Mouse (Mus musculus): ENCODE results near the gene Pa2g4. TPM values are rescaled to one million over a fixed set of nuclear protein-coding genes. Genes with fewer than 3 reads are reported as not detected.
"Not testable (repeated sequence)": the region's sequence is repeated elsewhere in the genome, so short reads cannot be mapped to it uniquely, and the experiment has no call there.

The Pa2g4 gene
- total and polyA plus RNA-seq, 3 experiments: 232 to 663 (median 298) TPM

DNA sequence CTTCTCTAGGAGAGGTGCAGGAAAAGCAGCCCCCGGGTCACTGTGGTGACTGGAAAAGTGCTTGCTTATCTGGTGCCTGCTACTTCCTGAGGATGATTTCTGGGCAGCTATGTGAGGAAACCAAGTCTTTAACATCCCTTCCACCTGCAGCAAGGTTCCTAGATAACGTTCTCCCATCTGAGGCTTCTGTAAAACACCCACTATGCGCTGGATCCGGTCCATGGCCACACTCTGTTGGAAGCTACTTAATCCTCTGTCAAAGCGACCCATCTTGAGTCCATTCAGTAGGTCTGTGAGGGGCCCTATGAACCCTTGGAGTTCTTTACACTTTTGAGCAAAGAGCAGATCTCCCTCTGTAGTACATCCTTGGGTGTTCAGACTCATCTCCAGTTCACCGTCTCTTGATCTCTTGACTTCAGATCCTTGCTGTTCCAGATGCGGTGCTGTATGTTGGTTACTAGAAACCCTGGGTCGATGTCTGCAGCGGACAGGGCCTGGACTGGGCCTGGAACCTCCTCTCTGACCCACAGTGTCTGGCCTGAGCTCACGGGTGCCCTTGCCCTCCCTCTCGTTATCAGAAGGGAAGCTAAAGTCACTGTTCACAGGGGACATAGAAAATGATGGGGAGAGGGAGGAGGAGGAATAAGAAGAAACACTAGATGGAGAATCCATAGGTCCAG is 15.5 kb downstream of the Pa2g4 start:
- Histone ChIP-seq H3K4me3 (ENCODE audit: control insufficient read depth in 1 of 2, insufficient read depth in 1 of 2, low read depth in 2 of 2, low read length in 2 of 2) (peak overlapping the region in 1 of 2 experiments; percentile 47; a peak in 3 of 4 replicates), H3K79me2 (ENCODE audit: control insufficient read depth, insufficient read depth, low read length, poor library complexity) (peaks cover 18% of the 10 kb centered on the region), H3K9ac (ENCODE audit: control insufficient read depth, low read depth, low read length, poor library complexity, severe bottlenecking) (peak overlapping the region; percentile 72), H3K4me1 (ENCODE audit: control insufficient read depth in 1 of 2, insufficient read depth in 2 of 2, low read length in 2 of 2) (peaks cover 0 to 16% of the 10 kb centered on the region in 2 experiments; a peak in 2 of 4 replicates), H3K27ac (ENCODE audit: control insufficient read depth, low read depth, low read length) (peak overlapping the region; percentile 70; the same call in 1 of the 2 replicates)
- TF ChIP-seq TAL1 (IDR thresholded peaks at IDR 0.05; ENCODE audit: low read length): peak; percentile 11; the same call in 1 of the 2 replicates
- 0 out of 2 replicates have a peak, but pooled peaks have one; percentile 11 for TF ChIP-seq TCF12 (IDR thresholded peaks at IDR 0.05; ENCODE audit: low read depth, low read length)
- peak; percentile 88 for TF ChIP-seq ZKSCAN1 (IDR thresholded peaks at IDR 0.05; ENCODE audit: low read depth, low read length)
- TF ChIP-seq GATA1 (IDR thresholded peaks at IDR 0.05; ENCODE audit: low read depth, low read length): peak; percentile 45; the same call in 1 of the 2 replicates
- not testable (repeated sequence) for H3K36me3 ChIP-seq (ENCODE audit: control insufficient read depth in 1 of 2, insufficient read depth in 2 of 2, low read length in 2 of 2); H3K9me3 ChIP-seq (replicated peaks; ENCODE audit: insufficient read depth, low read length); H3K27me3 ChIP-seq (ENCODE audit: control insufficient read depth in 1 of 2, insufficient read depth in 2 of 2, low read length in 2 of 2); DNase-seq (ENCODE audit: low read depth, low spot score)

DNA sequence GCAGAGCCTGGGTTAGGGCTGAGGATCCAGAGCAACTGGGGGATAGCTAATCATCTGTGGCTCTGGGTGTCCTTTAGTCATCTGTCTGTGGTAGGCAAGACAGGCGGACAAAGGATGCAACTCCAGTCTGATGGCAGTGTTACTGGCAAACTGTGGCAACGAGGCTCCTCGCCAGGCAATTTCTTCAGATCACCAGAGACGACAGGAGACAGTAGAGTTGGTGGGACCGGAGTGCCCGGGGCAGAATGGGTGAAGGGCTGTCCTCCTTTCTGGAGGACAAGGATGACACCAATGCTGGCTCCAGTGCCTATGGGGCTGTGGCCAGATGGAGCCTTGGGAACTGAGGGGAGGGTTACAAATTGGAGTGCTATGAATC is 16.1 kb downstream of the Pa2g4 start:
- H3K27me3 ChIP-seq (ENCODE audit: control insufficient read depth in 1 of 2, insufficient read depth in 2 of 2, low read length in 2 of 2): not testable (repeated sequence)

DNA sequence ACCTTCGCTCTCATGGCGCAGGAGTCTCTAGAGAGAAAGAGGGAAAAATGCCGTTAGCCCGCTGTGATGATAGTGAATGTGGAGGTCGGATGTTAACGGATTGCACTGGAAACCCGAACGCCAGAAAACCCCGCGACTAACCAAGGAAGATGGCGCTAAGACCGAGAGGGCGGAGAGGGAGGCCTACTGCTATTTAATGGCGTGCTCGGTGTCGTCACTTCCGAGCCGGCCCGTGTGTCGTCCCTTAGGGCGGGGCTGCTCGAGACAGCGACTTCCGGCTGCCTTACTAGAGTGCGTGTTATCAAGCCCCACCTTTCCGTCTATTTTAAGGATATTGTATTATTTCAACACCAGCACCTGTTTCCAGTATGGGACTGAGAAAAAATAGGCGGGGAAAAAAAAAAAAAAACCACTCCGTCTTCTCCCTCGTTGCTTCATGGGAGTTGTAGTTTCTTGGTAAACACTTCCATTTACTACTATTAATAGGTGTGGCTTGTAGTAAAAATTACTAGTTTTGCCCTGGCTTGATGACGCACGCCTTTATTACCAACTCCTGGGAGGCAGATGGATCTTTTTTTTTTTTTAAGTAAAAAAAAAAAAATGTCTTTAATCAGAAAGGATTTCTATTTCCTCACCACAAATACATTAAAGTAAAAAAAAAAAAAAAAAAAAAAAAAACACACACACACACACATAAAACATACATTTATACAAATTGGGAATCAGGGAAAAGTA is 16.7 kb downstream of the Pa2g4 start, which contains the start of gene Rpl41:
Gene Rpl41, minus strand, starts transcription at position 359 of the 735 bp plus-strand sequence.
- peaks cover 18% of the 10 kb centered on the region for H3K79me2 ChIP-seq (ENCODE audit: control insufficient read depth, insufficient read depth, low read length, poor library complexity)
- peak; percentile 99 for DNase-seq (ENCODE audit: low read depth, low spot score)
- peak within 1 kb of the TSS; percentile 54 to 96 for H3K4me3 ChIP-seq (ENCODE audit: control insufficient read depth in 1 of 2, insufficient read depth in 1 of 2, low read depth in 2 of 2, low read length in 2 of 2)
- peaks cover 0 to 16% of the 10 kb centered on the region in 2 experiments; a peak in 2 of 4 replicates for H3K4me1 ChIP-seq (ENCODE audit: control insufficient read depth in 1 of 2, insufficient read depth in 2 of 2, low read length in 2 of 2)
- H3K9me3 ChIP-seq (replicated peaks; ENCODE audit: insufficient read depth, low read length): no peaks in the 10 kb centered on the region
- H3K9ac ChIP-seq (ENCODE audit: control insufficient read depth, low read depth, low read length, poor library complexity, severe bottlenecking): peak within 1 kb of the TSS; percentile 100
- H3K36me3 ChIP-seq (ENCODE audit: control insufficient read depth in 1 of 2, insufficient read depth in 2 of 2, low read length in 2 of 2): peaks cover 0 to 8% of the 10 kb centered on the region in 2 experiments; a peak in 2 of 4 replicates
- H3K27me3 ChIP-seq (ENCODE audit: control insufficient read depth in 1 of 2, insufficient read depth in 2 of 2, low read length in 2 of 2): no peaks in the 10 kb centered on the region
- peak within 1 kb of the TSS; percentile 97 for H3K27ac ChIP-seq (ENCODE audit: control insufficient read depth, low read depth, low read length)
- TF ChIP-seq MAX (IDR thresholded peaks at IDR 0.05; ENCODE audit: low read length) (0 out of 2 replicates have a peak, but pooled peaks have one; percentile 39), ZKSCAN1 (IDR thresholded peaks at IDR 0.05; ENCODE audit: low read depth, low read length) (peak; percentile 73; the same call in 1 of the 2 replicates), MAZ (IDR thresholded peaks at IDR 0.05; ENCODE audit: low read depth, low read length) (peak; percentile 72), RCOR1 (IDR thresholded peaks at IDR 0.05; ENCODE audit: low read depth, low read length) (no peak), CHD2 (IDR thresholded peaks at IDR 0.05; ENCODE audit: low read length) (no peak), NELFE (IDR thresholded peaks at IDR 0.05; ENCODE audit: low read depth, low read length) (peak; percentile 100), ELF1 (IDR thresholded peaks at IDR 0.05; ENCODE audit: low read depth, low read length) (peak; percentile 89), GABPA (IDR thresholded peaks at IDR 0.05; ENCODE audit: low read depth, low read length) (no peak), KAT2A (conservative IDR thresholded peaks at IDR 0.05; ENCODE audit: low read depth, low read length) (peak; percentile 82), ZMIZ1 (IDR thresholded peaks at IDR 0.05; ENCODE audit: low read depth, low read length) (peak; percentile 99), POLR2AphosphoS5 (IDR thresholded peaks at IDR 0.05; ENCODE audit: borderline replicate concordance, low read depth, low read length) (peak; percentile 97), BHLHE40 (IDR thresholded peaks at IDR 0.05; ENCODE audit: borderline replicate concordance, low read depth, low read length) (no peak), CTCF (IDR thresholded peaks at IDR 0.05 in 2 of 3, conservative IDR thresholded peaks at IDR 0.05 in 1 of 3; ENCODE audit: control insufficient read depth in 1 of 3, insufficient read depth in 1 of 3, low read depth in 2 of 3, low read length in 3 of 3, poor library complexity in 1 of 3, severe bottlenecking in 1 of 3) (no peak), ETS1 (IDR thresholded peaks at IDR 0.05; ENCODE audit: low read depth, low read length) (peak; percentile 91), USF2 (IDR thresholded peaks at IDR 0.05; ENCODE audit: borderline replicate concordance in 1 of 2, insufficient read depth in 1 of 2, low read depth in 1 of 2, low read length in 2 of 2) (no peak), EP300 (IDR thresholded peaks at IDR 0.05; ENCODE audit: low read depth in 1 of 2, low read length in 2 of 2) (peak in 1 of 2 experiments; percentile 13; a peak in 1 of 4 replicates), SIN3A (IDR thresholded peaks at IDR 0.05; ENCODE audit: low read length) (peak; percentile 97), ZNF384 (IDR thresholded peaks at IDR 0.05; ENCODE audit: low read depth, low read length) (peak; percentile 100)

More for the DNA sequence above, 16.1 kb downstream of the Pa2g4 start:
- peaks cover 18% of the 10 kb centered on the region for H3K79me2 ChIP-seq (ENCODE audit: control insufficient read depth, insufficient read depth, low read length, poor library complexity)
- H3K9ac ChIP-seq (ENCODE audit: control insufficient read depth, low read depth, low read length, poor library complexity, severe bottlenecking): peak overlapping the region; percentile 72
- 0 out of 2 replicates have a peak, but pooled peaks have one; percentile 30 for TF ChIP-seq ZKSCAN1 (IDR thresholded peaks at IDR 0.05; ENCODE audit: low read depth, low read length)
- TF ChIP-seq CHD1 (IDR thresholded peaks at IDR 0.05; ENCODE audit: low read depth, low read length): peak; percentile 56; the same call in 1 of the 2 replicates
- H3K4me3 ChIP-seq (ENCODE audit: control insufficient read depth in 1 of 2, insufficient read depth in 1 of 2, low read depth in 2 of 2, low read length in 2 of 2): peak overlapping the region; percentile 27 to 47
- peak overlapping the region; percentile 70 for H3K27ac ChIP-seq (ENCODE audit: control insufficient read depth, low read depth, low read length)
- peaks cover 0 to 16% of the 10 kb centered on the region in 2 experiments; a peak in 2 of 4 replicates for H3K4me1 ChIP-seq (ENCODE audit: control insufficient read depth in 1 of 2, insufficient read depth in 2 of 2, low read length in 2 of 2)
- DNase-seq (ENCODE audit: low read depth, low spot score): peak; percentile 53
- H3K36me3 ChIP-seq (ENCODE audit: control insufficient read depth in 1 of 2, insufficient read depth in 2 of 2, low read length in 2 of 2); H3K9me3 ChIP-seq (replicated peaks; ENCODE audit: insufficient read depth, low read length): not testable (repeated sequence)
